Mouse (Mus musculus): ENCODE results near the gene Klhl29. TPM values are rescaled to one million over a fixed set of nuclear protein-coding genes. Genes with fewer than 3 reads are reported as not detected.

Klhl29 gene
- total and polyA plus RNA-seq, 3 experiments, result not detected

DNA sequence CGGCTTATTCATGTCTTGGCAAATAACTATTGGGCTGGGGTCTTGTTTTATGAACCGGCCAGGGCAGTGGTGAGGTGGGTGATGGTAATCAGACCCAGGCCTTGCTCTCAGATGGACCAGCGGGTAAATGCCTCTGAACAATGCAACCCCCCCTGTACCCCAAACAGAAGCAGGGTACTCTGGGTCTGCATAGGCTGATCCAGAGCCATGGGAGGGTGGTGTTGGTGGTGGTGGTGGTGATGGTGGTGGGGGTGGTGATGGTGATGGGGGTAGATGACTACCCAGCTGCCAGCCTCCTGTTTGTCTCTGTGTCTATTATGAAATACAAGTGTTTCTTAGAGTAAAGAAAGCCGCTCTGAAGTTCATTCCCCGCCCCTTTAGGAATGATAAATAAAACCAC, 232.3 kb downstream of the Klhl29 start:
- no peak overlapping the region for H3K27ac ChIP-seq (ENCODE audit: control insufficient read depth, low read depth, low read length)
- H3K4me1 ChIP-seq (ENCODE audit: control insufficient read depth in 1 of 2, insufficient read depth in 2 of 2, low read length in 2 of 2), result no peaks in the 10 kb centered on the region
- H3K9me3 ChIP-seq (replicated peaks; ENCODE audit: insufficient read depth, low read length), result no peaks in the 10 kb centered on the region
- TF ChIP-seq MAZ (IDR thresholded peaks at IDR 0.05; ENCODE audit: low read depth, low read length), result no peak
- no peak for TF ChIP-seq USF2 (IDR thresholded peaks at IDR 0.05; ENCODE audit: borderline replicate concordance in 1 of 2, insufficient read depth in 1 of 2, low read depth in 1 of 2, low read length in 2 of 2)
- no peak for TF ChIP-seq SIN3A (IDR thresholded peaks at IDR 0.05; ENCODE audit: low read length)
- TF ChIP-seq HCFC1 (IDR thresholded peaks at IDR 0.05; ENCODE audit: low read depth, low read length), result no peak
- no peak for TF ChIP-seq MAX (IDR thresholded peaks at IDR 0.05; ENCODE audit: low read length)
- no peak for TF ChIP-seq MYB (IDR thresholded peaks at IDR 0.05; ENCODE audit: low read depth, low read length)
- no peak for TF ChIP-seq ELF1 (IDR thresholded peaks at IDR 0.05; ENCODE audit: low read depth, low read length)
- no peak for TF ChIP-seq ZNF384 (IDR thresholded peaks at IDR 0.05; ENCODE audit: low read depth, low read length)
- TF ChIP-seq MXI1 (IDR thresholded peaks at IDR 0.05; ENCODE audit: low read depth, low read length), result no peak
- TF ChIP-seq NRF1 (IDR thresholded peaks at IDR 0.05; ENCODE audit: insufficient read depth, low read depth, low read length, poor library complexity, severe bottlenecking), result no peak
- no peak for TF ChIP-seq ZC3H11A (IDR thresholded peaks at IDR 0.05; ENCODE audit: low read depth, low read length)
- TF ChIP-seq MEF2A (IDR thresholded peaks at IDR 0.05; ENCODE audit: extremely low read depth, insufficient replicate concordance, low read depth, low read length, poor library complexity, severe bottlenecking), result no peak
- no peak for TF ChIP-seq USF1 (IDR thresholded peaks at IDR 0.05; ENCODE audit: low read depth, low read length)
- TF ChIP-seq CHD2 (IDR thresholded peaks at IDR 0.05; ENCODE audit: low read length), result no peak
- no peak for DNase-seq (ENCODE audit: low read depth, low spot score)
- no peak overlapping the region for H3K4me3 ChIP-seq (ENCODE audit: control insufficient read depth in 1 of 2, insufficient read depth in 1 of 2, low read depth in 2 of 2, low read length in 2 of 2)
- no peak overlapping the region for H3K9ac ChIP-seq (ENCODE audit: control insufficient read depth, low read depth, low read length, poor library complexity, severe bottlenecking)
- no peaks in the 10 kb centered on the region for H3K27me3 ChIP-seq (ENCODE audit: control insufficient read depth in 1 of 2, insufficient read depth in 2 of 2, low read length in 2 of 2)
- no peaks in the 10 kb centered on the region for H3K79me2 ChIP-seq (ENCODE audit: control insufficient read depth, insufficient read depth, low read length, poor library complexity)
- H3K36me3 ChIP-seq (ENCODE audit: control insufficient read depth in 1 of 2, insufficient read depth in 2 of 2, low read length in 2 of 2), result no peaks in the 10 kb centered on the region

DNA sequence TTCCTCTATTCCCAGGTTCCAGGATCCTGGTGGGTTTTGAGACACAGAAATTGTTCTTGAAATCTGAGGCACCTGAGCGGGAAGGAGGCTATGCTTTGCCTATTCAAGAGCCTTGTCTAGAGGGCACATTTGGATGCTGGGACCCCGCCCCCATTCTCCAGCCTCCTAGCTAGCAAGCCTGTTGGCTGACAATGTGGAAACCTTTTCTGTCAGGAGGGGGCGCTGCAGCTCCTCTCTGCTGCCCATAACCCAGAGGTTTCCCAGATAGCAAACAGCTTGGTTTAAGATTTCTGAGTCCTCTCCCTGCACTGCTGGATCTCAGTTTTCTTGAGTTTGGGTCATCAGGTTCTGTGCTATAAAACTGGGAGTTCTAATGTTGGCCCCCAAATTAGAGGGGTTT, 232.7 kb downstream of the Klhl29 start:
- H3K27me3 ChIP-seq (ENCODE audit: control insufficient read depth in 1 of 2, insufficient read depth in 2 of 2, low read length in 2 of 2), result no peaks in the 10 kb centered on the region
- no peaks in the 10 kb centered on the region for H3K9me3 ChIP-seq (replicated peaks; ENCODE audit: insufficient read depth, low read length)
- DNase-seq (ENCODE audit: low read depth, low spot score), result peak; percentile 5
- no peaks in the 10 kb centered on the region for H3K4me1 ChIP-seq (ENCODE audit: control insufficient read depth in 1 of 2, insufficient read depth in 2 of 2, low read length in 2 of 2)
- no peak overlapping the region for H3K9ac ChIP-seq (ENCODE audit: control insufficient read depth, low read depth, low read length, poor library complexity, severe bottlenecking)
- TF ChIP-seq ETS1 (IDR thresholded peaks at IDR 0.05; ENCODE audit: low read depth, low read length) (no peak), CTCF (IDR thresholded peaks at IDR 0.05 in 2 of 3, conservative IDR thresholded peaks at IDR 0.05 in 1 of 3; ENCODE audit: control insufficient read depth in 1 of 3, insufficient read depth in 1 of 3, low read depth in 2 of 3, low read length in 3 of 3, poor library complexity in 1 of 3, severe bottlenecking in 1 of 3) (peak in 2 of 3 experiments; percentile 4 to 24; a peak in 2 of 6 replicates), CHD2 (IDR thresholded peaks at IDR 0.05; ENCODE audit: low read length) (no peak), CHD1 (IDR thresholded peaks at IDR 0.05; ENCODE audit: low read depth, low read length) (no peak), ZMIZ1 (IDR thresholded peaks at IDR 0.05; ENCODE audit: low read depth, low read length) (no peak)
- no peak overlapping the region for H3K27ac ChIP-seq (ENCODE audit: control insufficient read depth, low read depth, low read length)
- H3K4me3 ChIP-seq (ENCODE audit: control insufficient read depth in 1 of 2, insufficient read depth in 1 of 2, low read depth in 2 of 2, low read length in 2 of 2), result no peak overlapping the region
- H3K36me3 ChIP-seq (ENCODE audit: control insufficient read depth in 1 of 2, insufficient read depth in 2 of 2, low read length in 2 of 2), result no peaks in the 10 kb centered on the region
- no peaks in the 10 kb centered on the region for H3K79me2 ChIP-seq (ENCODE audit: control insufficient read depth, insufficient read depth, low read length, poor library complexity)
